Mouse (Mus musculus): ENCODE results near the gene Blvrb. TPM values are rescaled to one million over a fixed set of nuclear protein-coding genes. Genes with fewer than 3 reads are reported as not detected.

Gene Blvrb
- polyA plus RNA-seq (2015; fragmentation: Nextera tagmentation; extraction: Ambion mirVana) = 14.9 and 16.8 TPM in 2 replicates

- Histone ChIP-seq H3K9ac (replicated peaks; ENCODE audit: low read depth, low read length) (peak within 1 kb of the TSS; percentile 64), H3K4me3 (replicated peaks; ENCODE audit: low read length) (peak within 1 kb of the TSS; percentile 59), H3K4me1 (replicated peaks; ENCODE audit: control insufficient read depth, insufficient read depth, low read length) (peaks cover 17% of the 10 kb centered on the region), H3K27me3 (replicated peaks; ENCODE audit: control insufficient read depth, insufficient read depth, low read length) (no peaks in the 10 kb centered on the region), H3K9me3 (ENCODE audit: control insufficient read depth, low read length) (no peaks in the 10 kb centered on the region), H3K4me2 (ENCODE audit: low read length) (peak within 1 kb of the TSS; percentile 93), H3K36me3 (ENCODE audit: control insufficient read depth, insufficient read depth) (no peaks in the 10 kb centered on the region), H3K27ac (ENCODE audit: low read length) (peak within 1 kb of the TSS; percentile 26)
- peak; percentile 93 for ATAC-seq
- under 1% methylated on average over 54 of the region's 54 CpGs for WGBS
These were observed at the start of gene Blvrb, which contains the start of gene Sptbn4 for GRCm38 (mm10) chr7:27447419-27448286. TSS of gene Blvrb (plus strand) at chr7:27447978. TSS of gene Sptbn4 (minus strand) at chr7:27447686.

GRCm38 (mm10) chr7:27400545-27400944 is 47.2 kb upstream of the Blvrb start:
- WGBS = 76% methylated on average over 7 of the region's 7 CpGs
- H3K27me3 ChIP-seq (replicated peaks; ENCODE audit: control insufficient read depth, insufficient read depth, low read length) = peaks cover 66% of the 10 kb centered on the region

GRCm38 (mm10) chr7:27402675-27403074 is 45.1 kb upstream of the Blvrb start:
- Histone ChIP-seq H3K9ac (replicated peaks; ENCODE audit: low read depth, low read length) (no peak overlapping the region), H3K27ac (ENCODE audit: low read length) (no peak overlapping the region), H3K4me2 (ENCODE audit: low read length) (no peak overlapping the region), H3K27me3 (replicated peaks; ENCODE audit: control insufficient read depth, insufficient read depth, low read length) (peaks cover 71% of the 10 kb centered on the region), H3K9me3 (ENCODE audit: control insufficient read depth, low read length) (peaks cover 10% of the 10 kb centered on the region; the same call in 1 of the 2 replicates), H3K4me1 (replicated peaks; ENCODE audit: control insufficient read depth, insufficient read depth, low read length) (peaks cover 5% of the 10 kb centered on the region), H3K4me3 (replicated peaks; ENCODE audit: low read length) (no peak overlapping the region), H3K36me3 (ENCODE audit: control insufficient read depth, insufficient read depth) (no peaks in the 10 kb centered on the region)
- no peak for ATAC-seq
- WGBS = 7% methylated on average over 16 of the region's 16 CpGs

More at GRCm38 (mm10) chr7:27400545-27400944, 47.2 kb upstream of the Blvrb start:
- no peak for ATAC-seq
- Histone ChIP-seq H3K36me3 (ENCODE audit: control insufficient read depth, insufficient read depth) (no peaks in the 10 kb centered on the region), H3K9me3 (ENCODE audit: control insufficient read depth, low read length) (peaks cover 7% of the 10 kb centered on the region; the same call in 1 of the 2 replicates), H3K4me1 (replicated peaks; ENCODE audit: control insufficient read depth, insufficient read depth, low read length) (peaks cover 19% of the 10 kb centered on the region), H3K4me2 (ENCODE audit: low read length) (no peak overlapping the region), H3K4me3 (replicated peaks; ENCODE audit: low read length) (no peak overlapping the region), H3K9ac (replicated peaks; ENCODE audit: low read depth, low read length) (no peak overlapping the region), H3K27ac (ENCODE audit: low read length) (no peak overlapping the region)

GRCm38 (mm10) chr7:27404203-27404942 is 43.4 kb upstream of the Blvrb start:
- no peaks in the 10 kb centered on the region for H3K36me3 ChIP-seq (ENCODE audit: control insufficient read depth, insufficient read depth)
- H3K4me1 ChIP-seq (replicated peaks; ENCODE audit: control insufficient read depth, insufficient read depth, low read length) = peaks cover 16% of the 10 kb centered on the region
- peaks cover 76% of the 10 kb centered on the region for H3K27me3 ChIP-seq (replicated peaks; ENCODE audit: control insufficient read depth, insufficient read depth, low read length)
- H3K9ac ChIP-seq (replicated peaks; ENCODE audit: low read depth, low read length) = no peak overlapping the region
- H3K4me2 ChIP-seq (ENCODE audit: low read length) = no peak overlapping the region
- H3K9me3 ChIP-seq (ENCODE audit: control insufficient read depth, low read length) = peaks cover 10% of the 10 kb centered on the region; the same call in 1 of the 2 replicates
- H3K27ac ChIP-seq (ENCODE audit: low read length) = no peak overlapping the region
- no peak for ATAC-seq
- WGBS = 7% methylated on average over 78 of the region's 81 CpGs
- H3K4me3 ChIP-seq (replicated peaks; ENCODE audit: low read length) = peak overlapping the region; percentile 4; the same call in 1 of the 2 replicates

- 85% methylated on average over 7 of the region's 7 CpGs for WGBS
These were observed 41.3 kb upstream of the Blvrb start for GRCm38 (mm10) chr7:27406481-27406880.

GRCm38 (mm10) chr7:27407816-27408215 is 40.0 kb upstream of the Blvrb start:
- Histone ChIP-seq H3K4me1 (replicated peaks; ENCODE audit: control insufficient read depth, insufficient read depth, low read length) (peaks cover 16% of the 10 kb centered on the region), H3K27me3 (replicated peaks; ENCODE audit: control insufficient read depth, insufficient read depth, low read length) (peaks cover 70% of the 10 kb centered on the region), H3K9ac (replicated peaks; ENCODE audit: low read depth, low read length) (no peak overlapping the region), H3K4me3 (replicated peaks; ENCODE audit: low read length) (no peak overlapping the region), H3K36me3 (ENCODE audit: control insufficient read depth, insufficient read depth) (no peaks in the 10 kb centered on the region), H3K27ac (ENCODE audit: low read length) (no peak overlapping the region), H3K4me2 (ENCODE audit: low read length) (no peak overlapping the region), H3K9me3 (ENCODE audit: control insufficient read depth, low read length) (peaks cover 10% of the 10 kb centered on the region; the same call in 1 of the 2 replicates)
- WGBS = 65% methylated on average over 8 of the region's 8 CpGs
- ATAC-seq = no peak

More at GRCm38 (mm10) chr7:27406481-27406880, 41.3 kb upstream of the Blvrb start:
- H3K9ac ChIP-seq (replicated peaks; ENCODE audit: low read depth, low read length) = no peak overlapping the region
- peaks cover 10% of the 10 kb centered on the region; the same call in 1 of the 2 replicates for H3K9me3 ChIP-seq (ENCODE audit: control insufficient read depth, low read length)
- H3K27ac ChIP-seq (ENCODE audit: low read length) = no peak overlapping the region
- H3K4me3 ChIP-seq (replicated peaks; ENCODE audit: low read length) = no peak overlapping the region
- H3K27me3 ChIP-seq (replicated peaks; ENCODE audit: control insufficient read depth, insufficient read depth, low read length) = peaks cover 76% of the 10 kb centered on the region
- ATAC-seq = no peak
- peaks cover 16% of the 10 kb centered on the region for H3K4me1 ChIP-seq (replicated peaks; ENCODE audit: control insufficient read depth, insufficient read depth, low read length)
- no peak overlapping the region for H3K4me2 ChIP-seq (ENCODE audit: low read length)
- no peaks in the 10 kb centered on the region for H3K36me3 ChIP-seq (ENCODE audit: control insufficient read depth, insufficient read depth)

- under 1% methylated on average over 94 of the region's 96 CpGs for WGBS
- H3K9ac ChIP-seq (replicated peaks; ENCODE audit: low read depth, low read length) = peak overlapping the region; percentile 51; the same call in 1 of the 2 replicates
- H3K36me3 ChIP-seq (ENCODE audit: control insufficient read depth, insufficient read depth) = no peaks in the 10 kb centered on the region
- H3K4me3 ChIP-seq (replicated peaks; ENCODE audit: low read length) = peak overlapping the region; percentile 47
- 0 out of 2 replicates have a peak, but pooled peaks cover 4% of the 10 kb centered on the region for H3K9me3 ChIP-seq (ENCODE audit: control insufficient read depth, low read length)
- H3K27me3 ChIP-seq (replicated peaks; ENCODE audit: control insufficient read depth, insufficient read depth, low read length) = peaks cover 63% of the 10 kb centered on the region
- no peak overlapping the region for H3K27ac ChIP-seq (ENCODE audit: low read length)
- H3K4me1 ChIP-seq (replicated peaks; ENCODE audit: control insufficient read depth, insufficient read depth, low read length) = peaks cover 16% of the 10 kb centered on the region
- H3K4me2 ChIP-seq (ENCODE audit: low read length) = peak overlapping the region; percentile 64
- peak; percentile 75 for ATAC-seq
These were observed 39.2 kb upstream of the Blvrb start for GRCm38 (mm10) chr7:27408379-27409176.

GRCm38 (mm10) chr7:27417151-27417550 is 30.6 kb upstream of the Blvrb start:
- H3K4me1 ChIP-seq (replicated peaks; ENCODE audit: control insufficient read depth, insufficient read depth, low read length) = no peaks in the 10 kb centered on the region
- WGBS = 75% methylated on average over 2 of the region's 2 CpGs
- H3K27me3 ChIP-seq (replicated peaks; ENCODE audit: control insufficient read depth, insufficient read depth, low read length) = no peaks in the 10 kb centered on the region
- no peak overlapping the region for H3K4me2 ChIP-seq (ENCODE audit: low read length)
- H3K9me3 ChIP-seq (ENCODE audit: control insufficient read depth, low read length) = peaks cover 2% of the 10 kb centered on the region
- no peak overlapping the region for H3K9ac ChIP-seq (replicated peaks; ENCODE audit: low read depth, low read length)
- H3K27ac ChIP-seq (ENCODE audit: low read length) = no peak overlapping the region
- no peak overlapping the region for H3K4me3 ChIP-seq (replicated peaks; ENCODE audit: low read length)
- H3K36me3 ChIP-seq (ENCODE audit: control insufficient read depth, insufficient read depth) = no peaks in the 10 kb centered on the region
- 0 out of 2 replicates have a peak, but pooled peaks have one; percentile 6 for ATAC-seq
